Mouse (Mus musculus) forebrain, embryonic 12.5 days (tissue): Measurements from ENCODE around the gene Pxmp4. TPM values are rescaled to one million over a fixed set of nuclear protein-coding genes. Genes with fewer than 3 reads are reported as not detected.
A peak's percentile ranks its signal among the peaks of the same experiment; 100 is the strongest.

Experiments
- ATAC-seq: fragments of 200-750 bp; cut with Nextera tagmentation; 2 replicates; pipeline ENCODE4 v1.8.0; 2017; ENCODE audit warnings: moderate TSS enrichment; ENCODE audit not compliant: low FRiP score
- H3K27ac ChIP-seq: fragments of 300-500 bp; sonication (generic); 2 replicates; pipeline ENCODE4 v1.5.1; 2016; ENCODE audit warnings: mild to moderate bottlenecking
- H3K27me3 ChIP-seq: fragments of 300-500 bp; sonication (generic); 2 replicates; pipeline ENCODE4 v1.6.1; 2016; ENCODE audit warnings: mild to moderate bottlenecking
- H3K36me3 ChIP-seq: fragments of 300-500 bp; sonication (generic); replicated peaks from 2 replicates; pipeline ENCODE4 v1.6.1; 2016; ENCODE audit warnings: mild to moderate bottlenecking
- H3K4me1 ChIP-seq: fragments of 300-500 bp; sonication (generic); 2 replicates; pipeline ENCODE4 v1.6.1; 2016
- H3K4me2 ChIP-seq: fragments of 300-500 bp; sonication (generic); 2 replicates; pipeline ENCODE4 v1.6.1; 2016; ENCODE audit warnings: mild to moderate bottlenecking, moderate library complexity
- H3K4me3 ChIP-seq: fragments of 300-500 bp; sonication (generic); replicated peaks from 2 replicates; pipeline ENCODE4 v1.5.1; 2016; ENCODE audit warnings: mild to moderate bottlenecking
- H3K9ac ChIP-seq: fragments of 300-500 bp; sonication (generic); 2 replicates; pipeline ENCODE4 v1.6.1; 2016; ENCODE audit warnings: mild to moderate bottlenecking
- H3K9me3 ChIP-seq: fragments of 300-500 bp; sonication (generic); 2 replicates; pipeline ENCODE4 v1.6.1; 2016
- WGBS: fragments of 180-500 bp; shearing (Covaris S2); methylation state at CpG from one replicate; pipeline ENCODE4 v1.1.7; 2016; 5-methylcytosine and 5-hydroxymethylcytosine counted together
- polyA plus RNA-seq: library from polyadenylated mRNA; unstranded; fragments of >200 nt; fragmentation: Nextera tagmentation; extraction: Ambion mirVana; gene quantifications from 2 replicates; pipeline ENCODE4 v1.2.1, GENCODE M21; 2016

Pxmp4 gene
- polyA plus RNA-seq, 1 experiment from 2014 or later, result 11.2 TPM

DNA sequence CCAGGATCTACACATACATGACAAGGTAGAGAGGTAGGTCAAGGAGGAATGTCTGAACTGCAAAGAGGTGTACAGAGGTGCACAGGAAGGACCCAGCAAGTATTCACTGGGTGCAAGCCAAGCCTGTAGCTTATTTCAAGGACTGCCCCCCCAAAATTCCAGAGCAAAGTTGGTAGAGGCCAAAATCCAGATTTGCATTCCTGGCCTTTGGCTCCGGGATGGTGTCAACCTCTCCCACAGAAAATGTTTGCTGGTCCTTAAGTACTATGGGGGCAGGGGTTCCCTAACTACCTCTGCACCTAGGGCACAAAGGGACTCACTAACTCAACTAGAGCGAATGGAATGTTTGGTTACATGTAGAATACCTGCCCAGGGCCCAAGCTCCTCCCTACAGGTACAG lies 35.7 kb downstream of the Pxmp4 start:
- H3K4me2 ChIP-seq, result peak overlapping the region; percentile 85
- H3K36me3 ChIP-seq, result peaks cover 18% of the 10 kb centered on the region
- peak overlapping the region; percentile 92 for H3K4me3 ChIP-seq
- peak overlapping the region; percentile 90; the same call in 1 of the 2 replicates for H3K9ac ChIP-seq
- WGBS, result 67% methylated on average over 2 of the region's 2 CpGs
- ATAC-seq, result no peak
- H3K4me1 ChIP-seq, result peaks cover 58% of the 10 kb centered on the region
- H3K9me3 ChIP-seq, result no peaks in the 10 kb centered on the region
- no peaks in the 10 kb centered on the region for H3K27me3 ChIP-seq
- peak overlapping the region; percentile 88 for H3K27ac ChIP-seq

DNA sequence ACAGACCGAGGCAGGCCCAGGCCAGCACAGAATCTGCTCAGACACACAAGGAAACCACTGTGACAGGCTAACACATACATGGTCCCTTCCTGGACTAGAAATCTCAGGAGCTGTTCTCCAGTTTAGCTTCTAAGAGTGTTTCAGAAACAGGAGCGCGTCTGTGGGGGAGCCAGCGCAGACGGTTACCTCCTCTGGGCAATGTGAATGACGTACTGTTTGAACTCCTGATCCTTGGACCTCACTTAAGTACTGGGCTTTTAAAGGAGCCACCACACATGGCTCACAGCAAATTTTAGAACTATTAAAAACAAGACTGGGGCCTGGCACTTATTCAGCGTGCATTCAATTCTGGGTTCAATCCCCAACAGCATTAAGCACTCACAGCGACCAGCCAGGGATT lies 36.9 kb downstream of the Pxmp4 start:
- H3K4me3 ChIP-seq, result no peak overlapping the region
- H3K4me2 ChIP-seq, result peak overlapping the region; percentile 35
- no peaks in the 10 kb centered on the region for H3K9me3 ChIP-seq
- H3K4me1 ChIP-seq, result peaks cover 58% of the 10 kb centered on the region
- peaks cover 27% of the 10 kb centered on the region for H3K36me3 ChIP-seq
- H3K9ac ChIP-seq, result peak overlapping the region; percentile 29; the same call in 1 of the 2 replicates
- ATAC-seq, result no peak
- peak overlapping the region; percentile 46 for H3K27ac ChIP-seq
- WGBS, result 58% methylated on average over 8 of the region's 8 CpGs
- no peaks in the 10 kb centered on the region for H3K27me3 ChIP-seq

DNA sequence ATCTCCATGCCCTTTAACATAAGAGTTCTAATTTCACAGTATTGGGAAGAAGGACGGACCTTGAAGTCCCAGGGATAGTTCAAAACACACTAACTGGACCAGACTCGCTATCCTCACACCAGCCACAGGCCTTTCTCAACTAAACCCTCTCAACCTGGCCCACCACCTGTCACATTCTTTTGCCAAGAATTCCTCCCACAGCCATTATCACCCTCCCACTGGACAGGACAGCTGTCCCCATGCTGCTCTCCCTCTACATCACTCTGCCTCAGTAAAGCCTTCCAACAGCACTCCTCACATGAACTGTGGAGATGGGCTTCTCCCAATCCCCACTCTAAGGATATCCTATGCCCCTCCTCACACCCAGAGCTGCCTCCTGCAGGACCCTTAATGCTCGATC lies 37.9 kb downstream of the Pxmp4 start:
- Histone ChIP-seq H3K27ac (peak overlapping the region; percentile 46), H3K4me1 (peaks cover 53% of the 10 kb centered on the region)

DNA sequence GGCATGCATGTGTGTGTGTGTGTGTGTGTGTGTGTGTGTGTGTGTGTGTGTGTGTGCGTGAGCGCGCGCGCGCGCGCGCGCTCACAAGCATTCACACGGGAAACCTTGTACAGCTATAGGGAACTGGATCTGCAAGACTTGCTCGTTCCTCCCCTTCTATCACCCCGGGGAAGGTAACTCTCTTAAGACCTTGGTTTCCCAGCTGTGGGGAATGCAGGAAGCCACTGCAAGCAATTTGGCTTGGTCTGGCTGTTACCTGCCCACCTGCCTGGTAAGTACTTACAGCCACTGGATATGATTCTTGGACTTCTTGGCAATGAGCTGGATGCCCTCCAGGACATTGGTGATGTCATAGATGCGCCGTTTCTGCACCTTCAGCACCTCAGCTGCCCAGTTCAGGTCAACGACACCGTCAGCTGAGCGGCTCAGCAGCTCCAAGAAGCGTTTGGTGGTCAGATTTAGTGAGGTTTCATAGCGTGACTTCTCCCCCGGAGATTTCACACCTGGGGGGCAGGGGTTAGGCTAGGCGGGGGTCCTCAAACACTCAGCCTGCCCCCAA lies 39.8 kb downstream of the Pxmp4 start:
- no peak overlapping the region for H3K4me2 ChIP-seq
- no peak for ATAC-seq
- peaks cover 40% of the 10 kb centered on the region for H3K36me3 ChIP-seq
- 96% methylated on average over 22 of the region's 22 CpGs for WGBS
- no peak overlapping the region for H3K27ac ChIP-seq
- no peaks in the 10 kb centered on the region for H3K27me3 ChIP-seq
- no peaks in the 10 kb centered on the region for H3K9me3 ChIP-seq
- H3K4me3 ChIP-seq, result no peak overlapping the region
- H3K9ac ChIP-seq, result no peak overlapping the region
- peaks cover 50% of the 10 kb centered on the region for H3K4me1 ChIP-seq

More for the DNA sequence above, 37.9 kb downstream of the Pxmp4 start:
- 0 out of 2 replicates have a peak overlapping the region, but pooled peaks have one; percentile 17 for H3K9ac ChIP-seq
- no peak for ATAC-seq
- H3K4me2 ChIP-seq, result no peak overlapping the region
- H3K4me3 ChIP-seq, result no peak overlapping the region
- H3K27me3 ChIP-seq, result no peaks in the 10 kb centered on the region
- H3K36me3 ChIP-seq, result peaks cover 37% of the 10 kb centered on the region
- no peaks in the 10 kb centered on the region for H3K9me3 ChIP-seq
- 78% methylated on average over 3 of the region's 3 CpGs for WGBS

DNA sequence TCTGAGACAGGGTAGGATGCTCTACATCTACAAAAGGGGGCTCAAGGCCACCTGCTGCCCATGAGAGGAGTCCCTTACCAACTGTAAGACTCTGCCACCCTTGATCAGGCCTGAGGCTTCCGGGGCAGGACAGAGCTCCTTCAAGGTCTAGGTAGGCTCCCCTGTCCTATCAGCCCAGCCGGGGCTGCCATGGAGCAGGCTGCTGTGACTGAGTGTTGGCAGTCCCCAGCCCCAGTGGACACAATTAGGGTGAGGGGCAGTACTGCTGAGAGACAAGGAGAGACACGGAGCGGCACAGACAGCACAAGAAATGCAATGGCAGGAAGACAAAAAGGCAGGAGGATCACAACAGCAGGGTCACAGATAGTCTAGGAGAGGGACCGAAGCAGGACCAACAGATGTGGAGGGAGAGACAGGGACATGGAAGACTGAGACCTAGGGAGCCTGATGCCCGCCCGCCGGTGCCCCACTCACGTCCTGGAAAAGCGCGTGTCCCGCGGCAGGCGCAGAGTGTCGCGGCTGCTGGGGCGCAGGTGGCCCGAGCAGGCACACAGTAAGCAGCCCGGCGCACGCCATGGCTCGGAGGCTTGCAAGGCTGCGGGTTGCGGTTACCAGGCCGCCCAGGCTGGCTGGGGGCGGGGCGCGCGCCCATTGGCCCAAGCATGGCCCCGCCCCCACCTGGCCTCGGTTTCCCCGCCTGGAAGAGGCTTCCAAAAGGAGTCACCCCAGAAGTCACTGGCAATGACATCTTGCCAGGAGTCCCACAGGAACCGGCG lies 45.1 kb downstream of the Pxmp4 start, which contains the start of gene Necab3:
TSS of gene Necab3 (minus strand) at position 627 of the 776 bp plus-strand sequence.
- peak within 1 kb of the TSS; percentile 58 for H3K4me2 ChIP-seq
- 4% methylated on average over 34 of the region's 34 CpGs for WGBS
- peak; percentile 84 for ATAC-seq
- H3K9ac ChIP-seq, result peak within 1 kb of the TSS; percentile 38
- H3K4me1 ChIP-seq, result peaks cover 29% of the 10 kb centered on the region
- H3K27ac ChIP-seq, result no peak within 1 kb of the TSS; the same call in 1 of the 2 replicates
- H3K9me3 ChIP-seq, result no peaks in the 10 kb centered on the region
- no peaks in the 10 kb centered on the region; the same call in 1 of the 2 replicates for H3K27me3 ChIP-seq
- H3K4me3 ChIP-seq, result peak within 1 kb of the TSS; percentile 34
- peaks cover 29% of the 10 kb centered on the region for H3K36me3 ChIP-seq

DNA sequence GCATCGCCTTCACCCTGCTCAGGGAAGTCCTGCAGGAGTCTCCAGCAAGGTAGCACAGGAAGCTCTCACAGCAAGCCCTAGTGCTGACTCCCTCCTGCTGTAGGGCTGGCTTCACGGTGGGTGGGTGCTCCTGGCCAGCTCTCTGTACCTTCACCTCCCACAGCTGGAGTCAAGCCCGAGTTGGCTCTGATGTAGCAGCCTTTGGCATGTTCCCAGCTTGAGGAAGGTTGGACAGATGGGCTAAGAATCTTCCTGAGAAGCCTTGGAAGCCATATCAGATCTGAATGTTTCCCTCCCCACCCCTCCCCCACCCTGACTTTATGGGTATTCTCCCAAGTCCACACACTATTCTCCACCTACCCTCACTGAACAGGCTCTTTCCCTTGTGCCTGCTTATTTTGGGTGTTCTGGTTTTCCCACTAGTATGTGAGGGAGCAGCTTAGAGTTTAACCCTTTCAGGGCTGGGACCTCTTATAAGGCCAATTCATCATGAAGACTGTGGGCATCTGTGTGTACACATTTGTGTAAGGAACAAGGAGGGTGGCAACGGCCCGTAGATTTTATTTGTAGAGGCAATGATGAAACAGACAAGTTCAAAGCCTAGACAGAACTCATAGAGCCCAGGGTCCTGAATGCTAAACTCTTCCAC lies 46.2 kb downstream of the Pxmp4 start:
- H3K4me1 ChIP-seq, result peaks cover 35% of the 10 kb centered on the region
- no peak overlapping the region; the same call in 1 of the 2 replicates for H3K27ac ChIP-seq
- 65% methylated on average over 5 of the region's 5 CpGs for WGBS
- H3K4me2 ChIP-seq, result peak overlapping the region; percentile 58; the same call in 1 of the 2 replicates
- H3K9ac ChIP-seq, result no peak overlapping the region
- H3K4me3 ChIP-seq, result no peak overlapping the region
- H3K27me3 ChIP-seq, result peaks cover 5% of the 10 kb centered on the region
- ATAC-seq, result no peak
- H3K9me3 ChIP-seq, result no peaks in the 10 kb centered on the region
- H3K36me3 ChIP-seq, result peaks cover 19% of the 10 kb centered on the region

DNA sequence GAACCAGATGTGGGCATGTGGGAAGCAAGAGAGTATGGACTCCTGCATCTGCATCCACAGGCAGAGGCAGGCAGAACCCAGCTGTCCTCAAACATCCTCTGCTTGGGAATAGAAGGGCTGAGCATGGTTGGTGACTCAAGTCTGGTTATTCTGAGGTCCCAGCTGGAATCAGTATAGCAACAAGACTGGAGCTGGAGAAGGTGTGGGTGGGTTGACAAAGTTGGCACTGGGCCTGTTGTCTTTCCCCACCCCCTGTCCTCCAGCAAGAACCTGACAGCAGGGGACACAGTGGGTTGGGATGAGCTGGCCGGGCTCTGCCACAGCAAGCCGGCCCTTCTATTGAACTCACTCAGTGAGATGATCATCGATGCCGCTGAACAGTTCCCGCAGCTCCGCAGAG lies 48.3 kb downstream of the Pxmp4 start:
- Histone ChIP-seq H3K4me1 (peaks cover 42% of the 10 kb centered on the region), H3K27me3 (peaks cover 25% of the 10 kb centered on the region), H3K36me3 (peaks cover under 1% of the 10 kb centered on the region), H3K4me3 (no peak overlapping the region), H3K9me3 (no peaks in the 10 kb centered on the region), H3K9ac (no peak overlapping the region), H3K4me2 (no peak overlapping the region), H3K27ac (no peak overlapping the region)
- 67% methylated on average over 6 of the region's 6 CpGs for WGBS
- no peak for ATAC-seq

DNA sequence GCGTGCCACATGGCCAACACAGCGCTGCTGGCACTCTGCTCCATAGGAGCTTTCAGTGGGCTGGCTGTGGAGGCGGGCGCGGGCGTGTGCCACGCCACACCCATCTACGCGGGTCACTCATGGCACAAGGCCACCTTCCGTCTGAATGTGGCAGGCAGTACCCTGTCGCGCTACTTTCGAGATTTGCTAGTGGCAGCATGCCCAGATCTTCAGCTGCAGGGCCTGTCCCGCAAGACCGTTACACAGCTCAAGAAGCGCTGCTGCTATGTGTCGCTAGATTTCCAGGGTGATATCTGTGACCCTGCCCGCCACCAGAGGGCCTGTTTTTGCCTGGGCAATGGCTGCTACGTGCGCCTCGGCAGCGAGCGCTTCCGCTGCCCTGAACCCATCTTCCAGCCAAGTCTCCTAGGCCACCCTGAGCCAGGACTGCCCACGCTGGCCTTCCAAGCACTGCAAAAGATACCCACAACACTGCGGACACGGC lies 51.0 kb downstream of the Pxmp4 start:
- Histone ChIP-seq H3K4me2 (peak overlapping the region; percentile 40), H3K9ac (peak overlapping the region; percentile 36; the same call in 1 of the 2 replicates), H3K36me3 (no peaks in the 10 kb centered on the region), H3K9me3 (no peaks in the 10 kb centered on the region), H3K27ac (peak overlapping the region; percentile 42; the same call in 1 of the 2 replicates), H3K4me1 (peaks cover 41% of the 10 kb centered on the region), H3K4me3 (0 out of 2 replicates have a peak overlapping the region, but pooled peaks have one; percentile 2), H3K27me3 (peaks cover 31% of the 10 kb centered on the region)
- ATAC-seq, result peak; percentile 18; the same call in 1 of the 2 replicates
- 28% methylated on average over 27 of the region's 27 CpGs for WGBS

DNA sequence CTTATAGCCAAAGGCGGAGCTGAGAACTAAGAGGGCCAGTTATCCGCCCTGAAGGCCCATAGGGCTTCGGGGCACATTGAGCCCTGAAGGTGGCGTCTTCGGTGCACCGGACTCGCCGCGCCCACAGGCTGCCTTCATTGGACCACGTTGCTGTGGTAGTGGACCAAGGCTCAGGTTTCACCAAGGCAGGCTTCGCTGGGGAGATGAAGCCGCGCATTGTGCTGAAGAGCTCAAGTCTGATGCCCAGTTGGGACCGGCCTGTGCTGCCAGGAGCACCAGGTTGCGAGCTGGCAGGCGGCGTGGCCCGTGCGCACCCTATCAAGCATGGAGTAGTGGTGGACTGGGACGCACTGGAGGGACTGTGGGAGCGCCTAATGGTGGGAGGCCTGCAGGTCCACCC lies 51.6 kb downstream of the Pxmp4 start:
- H3K9me3 ChIP-seq, result no peaks in the 10 kb centered on the region
- peaks cover 35% of the 10 kb centered on the region for H3K4me1 ChIP-seq
- H3K4me2 ChIP-seq, result peak overlapping the region; percentile 40
- 0 out of 2 replicates have a peak, but pooled peaks have one; percentile 2 for ATAC-seq
- H3K27me3 ChIP-seq, result peaks cover 31% of the 10 kb centered on the region
- H3K9ac ChIP-seq, result 0 out of 2 replicates have a peak overlapping the region, but pooled peaks have one; percentile 36
- no peak overlapping the region for H3K27ac ChIP-seq
- H3K36me3 ChIP-seq, result no peaks in the 10 kb centered on the region
- H3K4me3 ChIP-seq, result no peak overlapping the region
- 31% methylated on average over 21 of the region's 21 CpGs for WGBS

DNA sequence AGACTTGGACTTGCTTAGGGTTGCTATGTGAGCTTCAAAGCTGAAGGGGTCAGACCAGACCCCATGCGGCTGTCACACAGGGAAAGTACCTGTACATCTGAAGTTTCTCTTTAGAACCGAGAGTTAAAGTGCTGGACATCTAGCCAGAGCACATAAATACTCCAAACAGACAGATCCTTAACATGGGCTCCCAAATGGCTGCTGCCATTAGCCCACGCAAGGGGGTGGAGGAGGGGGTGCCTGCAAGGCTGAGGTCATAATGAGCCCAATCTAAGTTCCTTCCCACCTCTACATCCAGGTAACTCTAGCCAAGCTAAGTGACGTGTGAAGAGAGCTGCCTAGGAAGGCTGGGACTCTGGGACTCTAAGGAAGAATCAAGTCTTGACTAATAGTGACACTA lies 52.0 kb downstream of the Pxmp4 start, which contains the start of gene Actl10:
TSS of gene Actl10 (plus strand) at position 301 of the 400 bp plus-strand sequence.
- peak within 1 kb of the TSS; percentile 36; the same call in 1 of the 2 replicates for H3K9ac ChIP-seq
- no peaks in the 10 kb centered on the region for H3K36me3 ChIP-seq
- H3K4me2 ChIP-seq, result peak within 1 kb of the TSS; percentile 40
- WGBS, result 79% methylated on average over 4 of the region's 4 CpGs
- H3K4me3 ChIP-seq, result 0 out of 2 replicates have a peak within 1 kb of the TSS, but pooled peaks have one; percentile 2
- no peak within 1 kb of the TSS; the same call in 1 of the 2 replicates for H3K27ac ChIP-seq
- peaks cover 31% of the 10 kb centered on the region for H3K4me1 ChIP-seq
- no peak for ATAC-seq
- H3K27me3 ChIP-seq, result peaks cover 31% of the 10 kb centered on the region
- no peaks in the 10 kb centered on the region for H3K9me3 ChIP-seq

DNA sequence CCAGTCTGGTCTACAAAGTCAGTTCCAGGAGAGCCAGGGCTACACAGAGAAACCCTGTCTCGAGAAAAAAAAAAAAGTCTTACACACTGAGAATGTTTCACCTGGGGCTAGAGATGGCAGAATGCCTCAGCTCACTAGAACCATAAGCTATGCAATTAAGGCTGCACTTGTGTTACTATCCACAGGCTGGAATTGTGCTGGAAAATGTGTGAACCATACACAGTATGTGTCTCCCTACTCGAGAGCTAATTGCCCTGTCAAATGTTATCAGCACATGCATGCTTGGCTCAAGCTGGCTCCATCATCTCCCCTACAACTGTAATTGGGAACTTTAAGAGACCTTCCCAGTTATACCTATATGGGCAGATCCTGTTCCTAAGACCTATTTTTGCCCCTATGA lies 52.6 kb downstream of the Pxmp4 start:
- H3K9ac ChIP-seq, result no peak overlapping the region
- no peak for ATAC-seq
- H3K9me3 ChIP-seq, result no peaks in the 10 kb centered on the region
- H3K27me3 ChIP-seq, result peaks cover 31% of the 10 kb centered on the region
- no peaks in the 10 kb centered on the region; the same call in 1 of the 2 replicates for H3K36me3 ChIP-seq
- H3K4me1 ChIP-seq, result peaks cover 31% of the 10 kb centered on the region
- WGBS, result 72% methylated on average over 2 of the region's 2 CpGs
- no peak overlapping the region for H3K4me2 ChIP-seq
- no peak overlapping the region for H3K4me3 ChIP-seq
- H3K27ac ChIP-seq, result no peak overlapping the region

DNA sequence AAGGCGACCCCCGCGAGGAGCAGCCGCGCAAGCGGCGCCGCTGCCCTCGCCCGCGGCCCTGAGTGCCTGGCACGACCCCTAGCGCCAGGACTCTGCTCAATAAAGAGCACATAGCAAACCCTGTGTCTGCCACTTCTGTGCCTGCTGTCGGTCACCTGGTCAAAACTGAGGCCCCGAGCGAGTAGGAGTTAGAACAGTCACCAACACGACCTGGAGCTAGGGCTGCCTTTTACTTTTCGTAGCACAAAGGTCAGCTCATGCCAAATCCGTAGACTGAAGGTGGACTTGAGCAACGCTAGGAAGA lies 53.7 kb downstream of the Pxmp4 start:
- H3K9me3 ChIP-seq, result no peaks in the 10 kb centered on the region
- peak overlapping the region; percentile 41 for H3K4me3 ChIP-seq
- peaks cover 31% of the 10 kb centered on the region for H3K27me3 ChIP-seq
- no peaks in the 10 kb centered on the region; the same call in 1 of the 2 replicates for H3K36me3 ChIP-seq
- no peak for ATAC-seq
- no peak overlapping the region for H3K27ac ChIP-seq
- no peak overlapping the region for H3K9ac ChIP-seq
- peak overlapping the region; percentile 84 for H3K4me2 ChIP-seq
- 15% methylated on average over 20 of the region's 20 CpGs for WGBS
- H3K4me1 ChIP-seq, result peaks cover 31% of the 10 kb centered on the region
